Mouse (Mus musculus) right cerebral cortex, adult 18-20 months (tissue): ENCODE data around the gene Aqp2.

Experiments
- DNase-seq: peaks from one replicate; pipeline ENCODE4 v3.0.0; 2022; ENCODE audit warnings: mixed read lengths

The Aqp2 gene

DNA sequence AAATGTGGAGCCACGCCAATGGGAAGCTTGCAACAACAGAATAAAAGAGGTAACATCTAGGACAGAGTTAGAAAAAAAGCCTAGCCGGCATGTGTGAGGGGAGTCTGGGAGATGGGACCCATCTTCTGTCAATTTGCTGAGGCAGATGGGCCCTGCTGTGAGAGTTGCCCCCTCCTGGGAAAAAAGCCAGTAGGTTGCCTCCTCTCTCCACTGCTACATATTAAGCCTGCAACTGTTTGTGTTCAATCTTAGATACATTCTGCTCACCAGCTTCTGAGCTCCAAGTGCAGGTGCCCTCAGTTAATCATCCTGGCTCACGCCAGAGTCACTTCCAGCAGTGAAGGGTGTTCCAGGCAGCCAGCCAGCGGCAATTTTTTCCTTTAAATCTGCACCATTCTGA lies 41.0 kb downstream of the Aqp2 start:
- DNase-seq = no peak

- no peak for DNase-seq
These were observed 43.2 kb downstream of the Aqp2 start for GRCm38 (mm10) chr15:99622063-99622462.

DNA sequence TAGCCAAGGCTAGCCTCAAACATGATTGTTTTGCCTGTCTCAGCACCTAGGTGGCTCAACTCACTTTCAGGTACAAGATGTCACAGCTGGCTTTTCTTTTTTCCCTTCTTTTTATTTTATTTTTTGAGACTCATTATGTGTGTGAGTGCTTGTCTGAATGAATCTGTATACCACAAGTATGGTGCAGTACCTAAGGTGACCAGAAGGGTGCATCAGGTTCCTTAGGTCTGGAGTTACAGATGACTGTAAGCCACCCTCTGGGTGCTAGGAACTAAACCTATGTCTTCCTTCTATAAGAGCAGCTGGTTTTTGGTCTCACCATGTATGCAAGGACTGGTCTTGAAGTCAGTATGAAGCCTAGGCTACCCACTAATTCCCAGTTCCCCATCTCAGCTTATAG lies 52.8 kb downstream of the Aqp2 start:
- DNase-seq = no peak
